Mouse (Mus musculus): ENCODE data around the gene Fth1.

The Fth1 gene

GRCm38 (mm10) chr19:9992011-9992958 lies 11.9 kb downstream of the Fth1 start:
- peak; percentile 51 for DNase-seq (ENCODE audit: low spot score)

- DNase-seq (ENCODE audit: low spot score), result peak; percentile 98
These were observed 12.7 kb downstream of the Fth1 start for GRCm38 (mm10) chr19:9993036-9993656.

GRCm38 (mm10) chr19:9997204-9998062 lies 17.0 kb downstream of the Fth1 start:
- peak; percentile 57 for DNase-seq (ENCODE audit: low spot score)

- no peak for DNase-seq (ENCODE audit: low spot score)
These were observed 17.6 kb downstream of the Fth1 start for GRCm38 (mm10) chr19:9998063-9998416.

GRCm38 (mm10) chr19:9998736-9999486 lies 18.5 kb downstream of the Fth1 start:
- peak; percentile 35 for DNase-seq (ENCODE audit: low spot score)

GRCm38 (mm10) chr19:10000330-10000729 lies 19.9 kb downstream of the Fth1 start:
- no peak for DNase-seq (ENCODE audit: low spot score)

- DNase-seq (ENCODE audit: low spot score), result no peak
These were observed 21.0 kb downstream of the Fth1 start, which contains the start of the genes Best1 and Rab3il1 for GRCm38 (mm10) chr19:10001206-10001969. Gene Best1 (minus strand): TSS chr19:10001633. Gene Rab3il1 (plus strand): TSS chr19:10001669.

- no peak for DNase-seq (ENCODE audit: low spot score)
These were observed 23.3 kb downstream of the Fth1 start for GRCm38 (mm10) chr19:10003696-10004095.

- DNase-seq (ENCODE audit: low spot score), result no peak
These were observed 31.0 kb downstream of the Fth1 start for GRCm38 (mm10) chr19:10011408-10011807.

GRCm38 (mm10) chr19:10012827-10013278 lies 32.5 kb downstream of the Fth1 start:
- DNase-seq (ENCODE audit: low spot score), result peak; percentile 68

GRCm38 (mm10) chr19:10013348-10013747 lies 33.0 kb downstream of the Fth1 start:
- peak; percentile 47 for DNase-seq (ENCODE audit: low spot score)

GRCm38 (mm10) chr19:10013913-10014312 lies 33.5 kb downstream of the Fth1 start:
- DNase-seq (ENCODE audit: low spot score), result no peak

GRCm38 (mm10) chr19:10014824-10015223 lies 34.4 kb downstream of the Fth1 start:
- no peak for DNase-seq (ENCODE audit: low spot score)

GRCm38 (mm10) chr19:10015442-10015841 lies 35.0 kb downstream of the Fth1 start:
- no peak for DNase-seq (ENCODE audit: low spot score)

GRCm38 (mm10) chr19:10016151-10016550 lies 35.8 kb downstream of the Fth1 start:
- no peak for DNase-seq (ENCODE audit: low spot score)

GRCm38 (mm10) chr19:10017637-10018526 lies 37.5 kb downstream of the Fth1 start:
- peak; percentile 93 for DNase-seq (ENCODE audit: low spot score)

GRCm38 (mm10) chr19:10018527-10018818 lies 38.1 kb downstream of the Fth1 start:
- DNase-seq (ENCODE audit: low spot score), result no peak

- DNase-seq (ENCODE audit: low spot score), result no peak
These were observed 38.9 kb downstream of the Fth1 start for GRCm38 (mm10) chr19:10019214-10019760.

GRCm38 (mm10) chr19:10021981-10022380 lies 41.6 kb downstream of the Fth1 start:
- DNase-seq (ENCODE audit: low spot score), result no peak

All from testis, postnatal 10 days (tissue).